Comparison of ENCODE assay signal across 19 mouse cellular contexts in genomic region chr10:97009859-97010258, GRCm38 (mm10).
"Had no signal": no experiment of that assay in that cellular context is flagged by ENCODE, and none has a peak within 500 bp of the region (broad histone marks: within the 10 kb centered on the region; RNA-seq: fewer than 3 reads in every experiment).

No protein-coding gene starts in this region.

- H3K4me2 ChIP-seq: kidney, embryonic 15.5 days; liver, embryonic 13.5 days; midbrain, embryonic 12.5 days; midbrain, embryonic 15.5 days; neural tube, embryonic 13.5 days had no signal

- H3K4me1 ChIP-seq: kidney, embryonic 15.5 days; liver, embryonic 13.5 days; midbrain, embryonic 12.5 days; midbrain, embryonic 15.5 days; neural tube, embryonic 13.5 days had no signal

- H3K9me3 ChIP-seq: kidney, embryonic 15.5 days; liver, embryonic 13.5 days; midbrain, embryonic 12.5 days; neural tube, embryonic 13.5 days had no signal

- H3K9ac ChIP-seq: kidney, embryonic 15.5 days; liver, embryonic 13.5 days; midbrain, embryonic 12.5 days; midbrain, embryonic 15.5 days; neural tube, embryonic 13.5 days had no signal

- H3K27me3 ChIP-seq: kidney, embryonic 15.5 days; liver, embryonic 13.5 days; midbrain, embryonic 12.5 days; midbrain, embryonic 15.5 days; neural tube, embryonic 13.5 days had no signal

- H3K27ac ChIP-seq: kidney, embryonic 15.5 days; left cerebral cortex, adult 2 months; liver, embryonic 13.5 days; midbrain, embryonic 12.5 days; midbrain, embryonic 15.5 days; neural tube, embryonic 13.5 days; stomach, postnatal 0 days had no signal

- DNase-seq: kidney, adult 8-10 months; kidney, postnatal 10 days; kidney, postnatal 36 days; layer of hippocampus, postnatal 36 days; liver, embryonic 13.5 days; lung, adult 2 months; lung, postnatal 14 days; lung, postnatal 4 days; right cerebral cortex, postnatal 14 days; right cerebral cortex, postnatal 4 days; thymus, adult 2 months; thymus, postnatal 14 days; thymus, postnatal 4 days had no signal

- H3K36me3 ChIP-seq: kidney, embryonic 15.5 days; liver, embryonic 13.5 days; midbrain, embryonic 12.5 days; midbrain, embryonic 15.5 days; neural tube, embryonic 13.5 days had no signal

- H3K4me3 ChIP-seq: kidney, embryonic 15.5 days; left cerebral cortex, adult 2 months; liver, embryonic 13.5 days; midbrain, embryonic 12.5 days; midbrain, embryonic 15.5 days; neural tube, embryonic 13.5 days had no signal

- ATAC-seq: midbrain, embryonic 15.5 days had no signal
